Mouse (Mus musculus): Measurements from ENCODE around the gene Znrf1.

- TF ChIP-seq POLR2A (IDR thresholded peaks at IDR 0.05; ENCODE audit: low read depth, low read length), result no peak
- TF ChIP-seq CTCF (IDR thresholded peaks at IDR 0.05; ENCODE audit: extremely low read depth, insufficient read length, insufficient replicate concordance, low read depth, low read length), result no peak
Observed at GRCm38 (mm10) chr8:111496326-111496725, 39.6 kb upstream of the Znrf1 start.

Measured in small intestine, adult 2 months (tissue).